Mouse (Mus musculus) thymus, postnatal 14 days (tissue): ENCODE data around the gene Mapkapk5.

ENCODE experiments used
- DNase-seq: peaks from one replicate; pipeline ENCODE4 v3.0.0; 2021

The Mapkapk5 gene

DNA sequence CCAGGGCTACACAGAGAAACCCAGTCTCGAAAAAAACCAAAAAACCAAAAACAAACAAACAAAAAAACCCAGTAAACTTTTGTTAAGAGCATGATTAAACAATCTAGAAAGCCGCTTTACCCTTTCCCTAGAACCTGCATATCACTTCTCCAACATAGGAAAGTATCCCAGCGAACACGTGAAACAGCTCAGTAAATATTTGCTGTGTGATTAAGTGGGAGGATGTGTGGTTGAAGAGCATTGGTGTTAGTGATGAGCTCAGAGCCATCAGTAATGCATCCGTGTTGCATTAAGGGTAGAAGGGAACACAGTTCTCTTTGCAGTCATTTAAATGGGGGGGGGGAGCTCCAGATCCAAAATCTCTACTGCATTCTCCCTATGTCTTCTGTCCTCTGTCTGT lies 60.9 kb downstream of the Mapkapk5 start:
- no peak for DNase-seq

DNA sequence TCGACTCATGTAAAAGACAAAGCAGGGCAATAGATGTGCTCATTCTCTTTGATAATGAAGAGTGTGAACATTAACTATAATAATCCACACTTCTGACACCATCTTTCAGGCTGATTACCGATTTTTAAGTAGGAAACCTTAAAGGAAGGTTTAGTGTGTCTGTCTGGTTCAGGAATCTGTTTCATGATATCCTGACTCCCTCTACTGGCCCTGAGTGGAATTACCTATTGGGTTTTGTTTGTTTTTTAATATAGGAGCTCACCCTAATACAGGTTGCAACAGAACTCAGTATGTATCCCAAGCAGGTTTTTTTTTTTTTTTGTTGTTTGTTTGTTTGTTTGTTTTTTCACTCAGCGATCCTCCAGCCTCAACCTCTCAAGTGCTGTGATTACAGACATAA lies 68.0 kb downstream of the Mapkapk5 start:
- peak; percentile 55 for DNase-seq

DNA sequence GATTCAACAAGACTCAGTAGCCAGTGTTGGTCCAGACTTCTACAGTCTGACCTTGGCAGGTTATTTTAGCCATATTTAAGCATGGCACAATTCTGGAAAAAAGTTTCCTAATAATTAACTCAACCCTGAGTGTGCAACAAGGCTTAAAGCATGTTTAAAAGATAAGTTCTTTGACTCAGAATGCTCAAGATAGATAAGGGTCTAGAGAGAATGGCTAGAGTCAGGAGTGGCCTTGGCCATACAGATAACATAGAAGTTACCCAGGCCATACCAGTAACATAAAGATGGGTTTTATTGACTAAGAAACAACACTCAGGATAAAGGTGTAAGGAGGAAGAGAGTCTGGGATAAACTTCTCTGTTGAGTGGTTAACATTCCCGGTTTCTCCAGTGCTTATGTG lies 69.7 kb downstream of the Mapkapk5 start:
- DNase-seq: no peak
